Mouse (Mus musculus) gonadal fat pad, adult 2 months (tissue): ENCODE results near the gene Agtpbp1. TPM values are rescaled to one million over a fixed set of nuclear protein-coding genes. Genes with fewer than 3 reads are reported as not detected.

Source experiments
- DNase-seq: peaks from one replicate; pipeline ENCODE4 v3.0.0-alpha.2; 2012; ENCODE audit warnings: low read depth
- polyA plus RNA-seq: library from polyadenylated mRNA; depleted of rRNA; stranded (reverse); fragments of >200 nt; gene quantifications from 2 replicates; pipeline ENCODE4 v1.2.3, GENCODE M21; 2012

The Agtpbp1 gene
- polyA plus RNA-seq, 1 experiment: 8.8 TPM

DNA sequence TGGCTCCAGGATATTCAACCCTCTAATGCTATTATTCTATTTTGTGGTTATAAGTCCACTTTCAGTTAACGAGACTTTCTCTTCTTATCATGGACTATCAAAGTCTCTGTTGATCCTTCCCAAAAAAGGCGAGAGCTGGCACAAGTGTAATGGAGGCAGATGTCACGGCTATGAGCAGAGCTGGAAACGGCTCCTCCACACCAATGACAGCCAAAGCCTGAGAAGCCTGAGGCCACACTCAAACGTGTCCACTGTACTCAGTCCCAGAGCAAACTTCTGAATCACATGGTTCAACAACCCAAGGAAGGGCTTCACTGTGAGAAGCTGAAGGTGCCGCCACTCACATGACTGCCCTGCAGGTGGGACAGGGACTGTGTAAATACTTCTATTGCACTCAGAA, 51.7 kb downstream of the Agtpbp1 start:
- no peak for DNase-seq

DNA sequence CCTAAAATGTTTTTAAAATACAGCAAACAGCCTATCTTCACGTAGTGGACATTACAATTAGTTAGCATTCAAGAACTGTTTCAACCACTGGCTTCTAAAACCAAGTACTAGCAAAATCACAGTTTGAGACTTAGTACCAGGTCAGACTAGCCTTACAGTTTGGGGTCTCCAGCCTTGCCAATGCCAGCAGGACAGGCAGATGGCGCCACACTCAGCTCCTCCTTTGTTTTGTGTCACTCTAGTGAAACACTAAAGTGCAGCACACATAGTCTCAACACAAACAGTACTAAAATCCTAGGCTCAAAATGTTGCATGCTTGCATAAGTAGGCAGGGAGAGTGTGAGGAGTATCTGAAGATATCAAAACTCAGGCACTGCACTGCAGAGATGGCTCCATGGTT, 53.8 kb downstream of the Agtpbp1 start:
- DNase-seq: no peak

DNA sequence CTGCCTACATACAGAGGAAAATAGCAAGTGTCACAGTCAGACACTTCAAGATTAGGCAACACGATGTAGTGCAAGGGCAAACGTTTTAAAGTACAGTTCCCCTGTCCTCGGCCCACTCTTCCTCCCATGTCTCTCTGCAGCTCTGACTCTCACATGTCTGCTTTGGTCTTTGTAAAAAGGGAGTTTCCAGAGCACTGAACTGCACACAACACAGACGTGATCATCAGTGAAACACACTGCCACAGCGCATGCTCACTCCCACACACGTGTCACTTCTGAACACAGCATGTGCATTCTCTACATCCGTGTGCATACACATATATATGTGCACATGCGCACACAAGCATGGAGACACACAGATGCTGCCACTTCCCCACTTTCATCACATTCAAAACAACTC, 54.5 kb downstream of the Agtpbp1 start:
- no peak for DNase-seq

DNA sequence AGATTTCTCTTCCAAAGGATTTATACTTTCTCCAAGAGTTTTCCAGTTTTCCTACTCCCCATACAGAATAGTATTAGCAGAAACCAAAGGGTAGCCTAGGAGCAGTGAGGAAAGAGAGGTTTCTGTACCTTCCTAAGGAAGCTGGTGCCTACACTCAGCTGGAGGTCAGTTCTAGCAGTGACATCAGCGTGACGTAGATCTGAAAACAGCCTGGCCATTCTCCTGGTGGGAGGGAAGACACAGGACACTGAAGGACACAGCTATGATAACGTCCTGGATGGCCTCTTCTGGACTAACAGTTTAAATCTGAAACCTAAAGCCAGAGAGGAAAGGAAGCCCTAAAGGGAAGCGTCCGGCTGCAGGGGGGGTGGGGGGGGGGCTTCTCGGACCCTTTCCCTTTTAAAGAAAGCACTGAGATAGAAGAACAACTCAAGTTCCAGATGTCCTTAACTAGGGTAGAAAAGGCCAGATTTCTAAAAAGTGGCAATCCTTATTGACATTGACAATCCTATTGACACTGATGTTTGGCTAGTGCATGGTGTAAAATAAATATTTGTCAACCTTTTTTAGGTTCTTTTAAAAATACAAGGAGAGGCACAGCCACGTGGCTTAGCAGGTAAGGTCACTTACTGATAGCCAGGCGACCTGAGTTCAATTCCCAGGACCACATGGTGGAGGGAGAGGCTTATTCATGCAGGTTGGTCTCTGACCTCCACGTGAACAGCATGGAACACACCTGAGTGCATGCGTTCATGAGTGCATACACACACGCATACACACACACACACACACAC, 63.6 kb downstream of the Agtpbp1 start:
- no peak for DNase-seq

DNA sequence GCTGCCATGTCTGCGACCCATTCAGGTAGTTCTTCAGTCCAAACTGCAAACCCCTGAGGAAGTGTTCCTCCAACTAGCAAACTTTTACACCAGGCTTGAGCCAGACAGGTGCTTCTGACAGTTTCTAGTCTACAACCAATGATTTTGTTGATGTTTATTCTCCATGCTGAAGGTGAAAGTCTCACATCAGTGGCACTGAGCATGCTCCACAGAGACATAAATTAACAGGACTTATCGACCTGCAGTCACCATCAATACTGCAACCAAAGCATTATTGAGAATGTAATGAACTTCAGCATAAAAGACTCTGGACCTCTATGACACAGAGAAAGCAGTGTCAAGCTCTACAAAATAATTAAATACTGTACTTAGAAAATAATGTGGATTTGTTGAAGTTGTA, 64.2 kb downstream of the Agtpbp1 start:
- no peak for DNase-seq

DNA sequence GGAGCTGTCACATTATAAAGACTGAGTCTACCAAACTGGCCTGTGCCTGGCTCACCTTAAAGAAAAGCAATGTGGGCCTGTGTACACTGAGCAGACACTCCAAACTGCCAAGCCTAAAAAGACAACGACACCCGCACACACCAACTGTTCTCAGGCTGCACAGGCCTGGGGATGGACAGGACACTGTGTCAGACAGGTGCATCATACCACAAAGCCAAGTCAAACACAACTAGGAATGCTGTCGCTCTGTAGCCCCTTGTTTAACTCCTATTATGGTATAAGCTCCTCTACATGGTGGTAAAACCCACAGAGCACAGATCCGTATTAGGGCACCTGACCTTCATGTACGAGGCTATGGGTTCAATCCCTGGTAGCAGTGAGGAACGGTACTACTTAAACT, 65.5 kb downstream of the Agtpbp1 start:
- DNase-seq: no peak

DNA sequence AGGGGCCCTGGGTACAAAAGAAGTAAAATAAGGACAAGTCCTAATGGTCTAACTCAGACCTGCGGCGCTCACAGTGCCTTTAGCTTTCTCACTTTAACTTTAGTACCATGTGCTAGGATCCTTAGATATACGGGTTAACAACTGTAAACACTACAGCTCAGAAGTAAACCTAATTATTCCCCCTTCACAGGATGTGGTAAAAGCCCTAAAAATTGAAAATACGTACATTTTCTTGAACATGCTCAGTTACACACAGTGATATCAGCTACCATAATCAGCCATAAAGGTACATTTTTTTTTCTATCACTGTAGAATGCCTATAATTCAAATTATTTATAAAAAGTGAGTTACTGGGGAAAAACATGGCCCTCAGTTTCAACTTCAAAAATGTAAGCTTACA, 67.0 kb downstream of the Agtpbp1 start:
- DNase-seq: no peak

DNA sequence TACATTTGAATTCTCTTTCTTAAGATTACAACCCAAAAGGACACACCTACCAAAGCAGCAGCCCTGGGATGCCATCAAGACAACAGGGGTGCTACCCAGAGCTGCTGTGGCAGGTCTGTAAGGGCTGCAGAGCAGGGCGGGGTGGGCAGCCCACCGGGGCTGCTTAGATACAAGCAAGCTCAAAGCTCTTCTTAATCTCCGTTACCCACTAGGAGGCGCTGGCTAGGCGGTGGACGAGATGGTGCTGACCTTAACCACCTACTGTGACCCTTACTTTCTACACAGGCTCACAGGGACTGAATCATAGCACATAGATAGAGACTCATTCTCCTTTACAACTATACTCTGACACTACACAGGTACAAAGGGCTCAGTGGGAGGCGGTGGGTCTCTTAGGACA, 70.0 kb downstream of the Agtpbp1 start:
- no peak for DNase-seq

DNA sequence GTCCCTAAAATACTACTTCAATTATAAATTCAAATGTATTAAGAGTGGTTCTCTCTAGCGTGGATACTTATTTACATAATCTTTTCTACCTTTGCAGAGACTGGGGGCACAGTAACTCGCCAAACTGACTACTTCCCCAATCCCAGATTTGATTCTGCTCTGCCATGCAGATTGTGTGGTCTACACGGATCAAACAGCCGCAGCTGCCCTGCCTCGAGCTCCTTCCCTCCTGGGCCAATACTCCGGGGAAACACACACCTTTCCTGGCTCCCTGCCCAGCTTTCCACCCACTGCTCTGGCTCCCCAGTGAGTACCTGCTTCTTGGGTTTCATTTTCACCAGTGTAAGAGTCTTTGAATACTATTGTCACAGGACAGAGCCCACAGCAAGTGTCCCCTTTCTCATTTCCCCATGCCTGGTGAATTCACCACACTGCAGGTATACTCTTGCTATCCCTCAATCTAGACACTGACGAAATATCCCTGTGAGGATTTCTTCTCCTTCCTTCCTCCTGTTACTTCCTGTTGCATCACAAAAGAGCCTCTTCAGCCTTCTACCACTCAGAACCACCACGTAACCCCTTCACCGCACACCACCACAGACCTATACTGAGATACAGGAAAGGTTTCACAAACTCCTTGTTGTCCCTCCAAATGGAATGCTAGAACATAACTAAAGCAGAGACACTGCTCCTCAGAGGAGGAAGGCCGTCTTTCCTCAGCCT, 75.2 kb downstream of the Agtpbp1 start:
- peak; percentile 17 for DNase-seq

DNA sequence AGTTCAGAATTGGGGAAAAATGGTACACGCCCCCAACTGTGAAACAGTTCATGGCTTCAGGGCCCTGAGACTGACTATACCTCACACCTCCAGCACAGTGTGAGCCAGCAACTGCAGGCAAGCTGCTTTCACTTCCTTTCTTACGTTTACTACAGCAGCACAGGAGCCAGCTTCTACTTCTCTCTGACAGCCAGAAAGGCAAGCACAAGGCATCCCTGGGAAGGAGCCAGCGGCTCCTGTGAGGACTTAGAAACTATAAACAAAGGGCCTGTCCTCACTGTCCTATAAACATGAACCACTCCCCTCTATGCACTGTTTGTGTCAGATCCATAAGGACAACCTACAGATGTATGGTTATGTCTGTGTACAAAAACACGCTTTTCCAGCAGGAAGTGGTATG, 76.4 kb downstream of the Agtpbp1 start:
- DNase-seq: no peak

DNA sequence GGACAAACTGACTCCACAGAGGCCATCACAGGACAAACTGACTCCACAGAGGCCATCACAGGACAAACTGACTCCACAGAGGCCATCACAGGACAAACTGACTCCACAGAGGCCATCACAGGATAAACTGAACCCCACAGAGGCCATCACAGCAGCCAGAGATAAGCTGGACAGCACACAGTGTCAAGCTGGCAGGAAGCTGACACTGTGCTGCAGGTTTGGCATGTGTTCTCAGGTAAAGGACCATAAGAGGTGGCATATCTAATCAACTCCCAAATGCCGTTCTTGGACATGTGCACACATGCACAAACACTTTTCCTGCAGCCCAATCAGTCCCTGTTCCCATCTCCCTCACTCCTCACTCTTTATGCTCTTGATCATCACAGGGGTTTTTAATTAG, 78.6 kb downstream of the Agtpbp1 start:
- DNase-seq: no peak

DNA sequence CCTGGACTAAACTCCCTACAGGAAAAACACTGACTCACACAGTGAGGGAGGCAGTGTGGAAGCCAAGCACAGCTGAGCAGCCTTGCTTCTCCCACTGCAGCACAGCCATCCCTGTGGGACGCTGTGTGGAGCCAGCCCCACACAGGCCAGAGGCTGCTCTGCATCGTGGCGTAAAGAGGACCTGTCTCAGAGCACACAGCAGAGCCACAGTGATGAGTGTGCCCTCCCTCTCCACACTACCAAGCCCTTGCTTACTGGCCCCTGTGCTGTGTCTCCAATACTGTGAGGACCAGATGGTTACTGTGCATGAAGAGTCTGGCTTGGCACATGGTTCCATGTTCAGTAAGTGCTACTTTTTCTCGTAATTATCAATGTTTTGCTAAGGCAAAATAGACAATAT, 79.2 kb downstream of the Agtpbp1 start:
- DNase-seq: no peak

DNA sequence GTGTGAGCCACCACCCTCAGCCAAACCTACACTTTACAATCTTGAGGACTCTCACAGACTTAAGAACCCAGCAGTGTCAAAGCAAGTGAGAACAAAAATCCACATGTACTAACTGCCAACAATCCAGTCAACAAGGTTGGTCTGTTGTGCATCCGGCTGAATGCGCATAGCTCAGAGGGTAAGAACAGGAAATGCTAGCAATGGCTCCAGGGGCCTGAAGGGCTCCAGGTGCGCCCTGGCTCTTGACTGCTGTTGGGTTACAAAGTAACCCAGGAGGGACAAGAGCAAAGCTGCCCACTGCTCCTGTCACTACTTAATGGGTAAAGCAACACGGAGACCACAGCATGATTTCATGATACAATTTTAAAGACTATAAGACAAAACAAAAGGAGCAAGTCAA, 81.4 kb downstream of the Agtpbp1 start:
- no peak for DNase-seq

DNA sequence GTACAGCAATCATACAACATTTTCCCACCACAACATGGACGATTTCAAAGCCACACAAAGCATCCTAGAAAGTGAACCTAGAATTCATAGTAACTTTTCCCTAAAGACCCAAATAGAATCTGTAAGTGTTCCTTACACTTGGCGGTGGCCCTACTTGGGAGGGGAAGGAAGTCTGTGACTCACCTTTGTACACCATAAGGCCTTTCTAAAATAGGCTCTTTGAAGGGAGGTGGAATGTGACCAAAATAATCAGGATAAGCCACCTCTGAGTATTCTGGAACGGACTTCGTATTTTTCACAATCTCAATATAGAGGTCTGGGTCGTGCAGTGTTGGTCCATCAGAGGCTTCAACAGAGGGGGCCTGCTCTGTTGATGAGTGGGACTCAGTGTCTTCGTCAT, 85.2 kb downstream of the Agtpbp1 start:
- DNase-seq: no peak

DNA sequence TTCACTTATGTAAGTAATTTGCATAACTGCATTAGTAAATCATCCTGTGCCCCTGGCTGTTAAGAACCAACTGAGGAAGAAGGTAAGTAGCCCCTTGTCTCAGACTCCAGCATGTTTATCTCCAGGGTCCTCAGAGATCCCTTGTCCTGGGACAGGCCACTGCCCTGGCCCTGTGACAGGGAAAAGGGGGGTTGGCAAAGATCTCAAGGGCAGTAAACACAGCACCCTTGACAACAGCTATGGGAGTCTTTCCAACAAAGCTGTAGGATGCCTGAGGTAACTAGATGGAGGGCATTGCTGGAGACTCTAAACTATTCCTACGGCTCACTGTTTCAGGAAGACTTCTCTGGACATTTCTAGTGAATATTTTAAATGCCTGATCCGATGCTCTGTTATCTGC, 85.7 kb downstream of the Agtpbp1 start:
- no peak for DNase-seq

DNA sequence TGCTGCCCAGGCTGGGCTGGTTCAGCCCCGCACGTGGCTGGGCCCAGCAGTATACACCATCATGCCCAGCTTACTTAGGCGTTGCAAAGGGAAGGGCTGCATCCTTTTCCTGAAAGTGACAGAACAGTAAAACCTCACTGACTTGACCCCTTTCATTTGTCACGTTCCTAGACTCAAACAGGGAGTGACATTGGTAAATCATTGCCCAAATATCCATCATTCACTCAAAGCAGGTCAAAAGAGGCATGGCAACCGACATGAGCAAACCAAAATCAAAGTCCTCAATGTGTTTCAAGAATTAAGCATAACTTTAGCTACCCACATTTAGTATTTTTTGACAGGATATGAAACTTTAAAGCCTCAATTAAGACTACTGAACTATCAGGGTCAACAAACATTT, 86.8 kb downstream of the Agtpbp1 start:
- no peak for DNase-seq

DNA sequence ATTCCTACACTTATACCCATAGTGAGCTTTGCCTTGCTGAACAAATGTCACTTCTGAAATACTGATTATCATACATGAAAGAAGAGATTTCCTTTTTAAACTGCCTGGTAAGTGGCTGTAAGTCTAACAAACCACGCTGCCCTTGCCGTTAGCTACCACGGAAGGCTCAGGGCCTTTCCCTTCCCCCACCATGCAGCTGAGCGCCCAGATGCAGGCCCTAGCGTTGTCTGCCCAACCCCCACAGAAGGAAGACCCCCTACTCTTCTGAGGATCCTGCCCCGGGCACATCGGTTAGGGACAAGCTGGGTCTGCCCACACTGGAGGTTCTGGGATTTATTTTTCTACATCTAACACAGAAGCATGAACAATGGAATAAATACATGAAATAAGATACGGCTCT, 89.2 kb downstream of the Agtpbp1 start:
- no peak for DNase-seq

DNA sequence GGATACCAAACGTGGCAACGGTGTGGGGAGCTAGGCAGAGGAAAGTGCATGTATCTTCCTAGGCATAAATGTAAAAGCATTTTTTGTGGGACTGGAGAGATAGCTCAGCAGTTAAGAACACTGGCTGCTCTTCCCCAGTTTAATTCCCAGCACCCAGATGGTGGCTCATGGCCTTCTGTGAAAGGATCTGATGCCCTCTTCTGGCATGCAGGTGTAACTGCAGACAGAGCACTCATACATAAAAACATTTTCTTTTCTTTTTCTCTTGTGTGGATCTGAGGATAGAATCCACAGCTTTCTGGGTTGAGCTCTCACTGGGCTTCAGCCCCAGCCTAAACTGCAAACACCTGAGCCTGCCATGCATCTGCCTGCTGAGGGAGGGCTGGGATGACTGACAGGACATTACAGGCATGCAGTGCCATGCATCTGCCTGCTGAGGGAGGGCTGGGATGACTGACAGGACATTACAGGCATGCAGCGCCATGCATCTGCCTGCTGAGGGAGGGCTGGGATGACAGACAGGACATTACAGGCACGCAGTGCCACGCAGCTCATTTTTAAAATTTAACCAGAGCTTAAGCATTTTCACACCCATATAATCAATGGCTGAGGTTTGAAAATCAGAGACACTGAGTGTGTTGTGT, 90.3 kb downstream of the Agtpbp1 start:
- DNase-seq: no peak

DNA sequence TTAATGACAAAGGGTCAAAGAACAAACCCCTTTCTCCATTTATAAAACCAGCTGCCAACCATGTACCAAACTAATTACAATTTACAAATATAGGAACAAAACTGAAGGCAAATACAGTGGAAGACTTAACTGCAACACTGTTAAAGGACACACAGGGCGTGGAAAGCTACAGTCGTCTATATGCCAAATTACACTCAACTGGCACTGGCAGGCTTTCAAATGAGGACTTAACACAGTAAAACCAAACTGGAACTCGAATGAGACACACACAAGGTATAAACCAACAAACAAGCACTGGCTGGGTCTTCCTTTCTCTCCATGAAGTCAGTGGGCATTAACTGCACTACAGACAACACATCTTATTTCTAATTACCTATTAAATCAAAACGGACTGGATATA, 94.3 kb downstream of the Agtpbp1 start:
- no peak for DNase-seq

DNA sequence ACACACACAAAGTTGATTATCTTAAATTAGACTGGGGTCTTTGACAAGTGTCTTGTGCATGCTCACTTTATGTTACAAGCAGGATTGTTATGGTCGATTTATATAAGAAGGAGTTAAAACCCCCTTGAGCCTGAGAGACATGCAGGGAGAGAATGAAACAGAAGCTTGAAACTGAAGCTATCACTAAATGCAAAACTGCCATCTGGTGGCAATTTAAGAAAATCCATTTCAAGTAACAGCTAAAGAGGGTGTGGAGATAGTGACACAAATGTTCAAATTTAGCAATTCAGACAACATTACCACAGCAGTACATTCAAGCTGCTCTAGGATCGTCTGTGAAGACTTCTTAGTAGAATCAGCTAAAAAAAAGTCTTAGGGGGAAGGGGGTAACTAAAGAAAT, 95.9 kb downstream of the Agtpbp1 start:
- no peak for DNase-seq

DNA sequence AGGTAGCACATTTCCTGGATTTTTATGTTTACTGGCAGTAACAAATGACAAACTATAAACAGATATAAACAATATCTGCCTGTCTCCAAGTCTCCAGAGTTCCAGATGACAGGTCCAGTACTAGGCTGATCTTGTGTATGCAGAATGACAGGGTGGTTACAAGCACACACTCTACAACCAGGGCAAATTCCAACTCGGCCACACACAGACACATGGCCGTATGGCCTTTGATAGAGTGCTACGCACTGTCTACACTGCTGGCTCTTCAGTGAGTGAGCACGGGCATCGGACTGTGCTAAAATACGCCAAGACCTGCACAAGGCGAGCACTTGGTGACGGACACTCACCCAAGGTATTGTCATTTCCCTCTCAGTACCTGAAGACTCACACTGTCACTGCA, 97.7 kb downstream of the Agtpbp1 start:
- DNase-seq: no peak

DNA sequence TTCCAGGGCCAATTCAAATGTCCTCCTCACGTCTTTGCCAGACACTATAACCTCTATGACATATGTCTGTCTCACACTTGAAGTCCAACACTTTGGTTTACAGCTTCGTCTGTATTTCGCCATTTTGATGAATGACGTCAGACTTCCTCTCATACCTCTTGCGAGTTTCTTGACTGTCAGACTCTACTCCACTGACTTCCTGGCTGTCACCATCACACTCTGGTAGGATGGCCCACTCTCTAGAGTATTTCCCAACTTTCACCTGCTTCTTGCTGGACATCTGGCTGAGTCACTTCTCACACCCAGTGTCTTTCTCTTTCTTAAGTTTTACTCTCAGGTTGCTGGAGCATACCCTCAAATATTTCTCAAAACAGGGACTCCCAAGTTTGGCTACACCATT, 98.8 kb downstream of the Agtpbp1 start:
- DNase-seq: no peak

DNA sequence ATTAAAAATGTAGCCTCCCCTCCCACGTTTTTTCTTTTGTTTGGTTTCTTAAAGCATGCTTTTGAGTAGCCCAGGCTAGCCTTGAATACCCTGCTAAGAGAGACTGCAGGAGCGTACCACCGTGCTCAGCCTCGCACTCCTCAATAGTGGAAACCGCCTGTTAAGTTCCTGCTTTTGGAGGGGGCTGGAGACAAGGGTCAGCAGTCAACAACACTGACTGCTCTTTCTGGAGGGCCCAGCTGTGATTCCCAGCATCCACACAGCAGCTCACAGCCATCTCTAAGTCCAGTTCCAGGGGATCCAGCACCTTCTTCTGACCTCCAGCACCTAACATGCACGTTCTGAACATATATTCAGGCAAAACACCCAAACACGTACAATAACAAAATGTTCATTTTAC, 99.6 kb downstream of the Agtpbp1 start:
- no peak for DNase-seq
